Mouse (Mus musculus): ENCODE measurements around the gene Adgrd1.

Gene Adgrd1

DNA sequence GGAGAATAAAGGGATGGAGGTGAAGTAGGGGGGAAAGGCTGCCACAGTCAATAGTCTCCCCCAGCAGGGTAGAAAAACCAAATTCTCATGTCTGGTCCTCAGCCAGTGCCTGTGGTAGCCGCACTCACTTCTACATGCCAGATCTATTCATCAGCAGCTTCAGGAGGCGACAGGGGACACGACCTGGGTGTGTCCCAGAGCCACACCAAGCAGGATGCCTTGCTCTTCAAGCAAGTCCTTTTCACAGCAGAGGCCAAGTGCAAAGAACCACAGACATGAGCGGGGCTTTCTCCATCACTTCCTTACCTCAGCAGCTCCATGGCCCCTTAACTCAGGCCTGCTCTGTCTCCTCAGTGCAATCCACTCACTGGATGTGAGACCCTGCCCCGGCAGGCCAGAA is 147.8 kb downstream of the Adgrd1 start:
- no peak for DNase-seq (ENCODE audit: inconsistent age in 2 of 2, low spot score in 1 of 2)

DNA sequence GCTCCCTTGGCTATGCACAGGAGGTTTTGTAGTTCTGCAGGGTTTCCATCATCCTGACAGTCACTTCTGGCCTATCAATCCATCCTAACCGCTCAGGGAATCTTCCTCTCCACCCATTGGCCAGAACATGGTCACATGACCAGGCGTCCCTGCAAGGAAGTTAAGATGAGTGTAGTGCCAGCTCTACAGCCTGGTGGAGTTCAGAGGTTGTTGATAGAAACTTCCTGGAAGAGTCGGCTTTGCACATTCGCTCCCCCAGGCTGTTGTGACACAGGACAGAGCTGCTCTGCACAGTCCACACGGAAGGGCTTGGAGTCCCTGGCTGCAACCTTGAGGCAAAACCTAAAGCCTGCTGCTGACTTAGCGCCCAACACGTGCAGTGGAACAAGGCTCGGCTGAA is 152.5 kb downstream of the Adgrd1 start:
- DNase-seq (ENCODE audit: inconsistent age in 2 of 2, low spot score in 1 of 2), result peak in 1 of 2 experiments; percentile 47

All from adrenal gland, adult (tissue).